Mouse (Mus musculus) yolk sac, embryonic 10.5 days (tissue): Measurements from ENCODE around the gene Clec18a.
"Not testable (repeated sequence)": the region's sequence is repeated elsewhere in the genome, so short reads cannot be mapped to it uniquely, and the experiment has no call there.

Experiments used
- DNase-seq: peaks from one replicate; pipeline ENCODE4 v3.0.0-alpha.2; 2017; ENCODE audit warnings: low spot score

Clec18a gene

DNA sequence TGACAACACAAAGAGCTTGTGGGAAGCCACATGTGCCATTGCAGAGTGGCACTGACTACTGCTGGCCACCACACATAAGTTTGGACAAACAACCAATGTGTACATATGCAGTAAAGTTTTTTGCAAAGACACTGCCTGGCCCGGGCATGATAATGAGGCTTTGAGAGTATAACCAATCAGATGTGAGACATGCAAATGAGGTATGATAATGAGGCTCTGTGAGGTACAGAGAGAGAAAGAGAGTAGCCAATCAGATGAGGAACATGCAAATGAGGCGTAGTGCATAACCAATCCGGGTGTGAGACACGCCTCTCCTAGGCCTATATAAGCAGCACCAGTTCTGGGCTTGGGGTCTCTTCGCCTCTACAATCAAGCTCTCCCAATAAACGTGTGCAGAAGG lies at the start of gene Clec18a:
TSS of gene Clec18a (minus strand) at position 101 of the 400 bp plus-strand sequence.
- DNase-seq = not testable (repeated sequence)

DNA sequence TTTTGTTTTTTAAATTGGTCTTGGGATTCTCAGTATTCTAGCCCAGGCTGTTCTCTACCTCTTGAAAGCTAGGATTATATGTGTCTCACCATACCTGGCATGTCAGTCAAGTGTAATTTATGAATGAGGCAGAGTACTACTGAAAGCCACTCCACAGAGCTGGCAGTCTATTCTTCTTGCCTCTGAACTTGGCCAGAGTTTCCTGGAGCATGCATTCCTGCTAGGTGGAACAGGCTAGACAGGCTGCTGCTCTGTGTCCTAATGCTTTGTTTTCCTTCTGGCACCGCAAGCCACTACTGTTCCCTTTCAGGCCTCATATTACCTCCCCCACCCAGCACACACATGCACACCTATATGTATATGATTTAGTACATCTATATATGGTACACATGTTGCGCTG lies 38.5 kb upstream of the Clec18a start:
- DNase-seq = no peak

DNA sequence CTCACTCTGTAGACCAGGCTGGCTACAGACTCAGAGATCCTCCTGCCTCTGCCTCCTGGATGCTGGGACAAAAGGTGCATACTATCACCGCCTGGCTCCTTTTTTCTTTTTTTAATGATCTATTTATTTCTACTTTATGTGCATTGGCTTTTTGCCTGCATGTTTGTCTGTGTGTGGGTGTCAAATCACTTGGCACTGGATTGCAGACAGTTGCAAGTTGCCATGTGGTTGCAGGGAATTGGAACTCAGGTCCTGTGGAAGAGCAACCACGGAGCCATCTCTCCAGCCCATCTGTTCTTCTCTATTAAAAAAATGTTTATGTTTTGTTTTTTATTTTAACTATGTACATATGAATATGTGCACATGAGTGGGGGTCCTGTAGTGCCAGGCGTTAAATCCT lies 27.3 kb upstream of the Clec18a start:
- no peak for DNase-seq

- DNase-seq = no peak
Measured at GRCm38 (mm10) chr8:111114891-111115290, 22.7 kb upstream of the Clec18a start.

- not testable (repeated sequence) for DNase-seq
Measured at GRCm38 (mm10) chr8:111094719-111095302, 2.6 kb upstream of the Clec18a start.

DNA sequence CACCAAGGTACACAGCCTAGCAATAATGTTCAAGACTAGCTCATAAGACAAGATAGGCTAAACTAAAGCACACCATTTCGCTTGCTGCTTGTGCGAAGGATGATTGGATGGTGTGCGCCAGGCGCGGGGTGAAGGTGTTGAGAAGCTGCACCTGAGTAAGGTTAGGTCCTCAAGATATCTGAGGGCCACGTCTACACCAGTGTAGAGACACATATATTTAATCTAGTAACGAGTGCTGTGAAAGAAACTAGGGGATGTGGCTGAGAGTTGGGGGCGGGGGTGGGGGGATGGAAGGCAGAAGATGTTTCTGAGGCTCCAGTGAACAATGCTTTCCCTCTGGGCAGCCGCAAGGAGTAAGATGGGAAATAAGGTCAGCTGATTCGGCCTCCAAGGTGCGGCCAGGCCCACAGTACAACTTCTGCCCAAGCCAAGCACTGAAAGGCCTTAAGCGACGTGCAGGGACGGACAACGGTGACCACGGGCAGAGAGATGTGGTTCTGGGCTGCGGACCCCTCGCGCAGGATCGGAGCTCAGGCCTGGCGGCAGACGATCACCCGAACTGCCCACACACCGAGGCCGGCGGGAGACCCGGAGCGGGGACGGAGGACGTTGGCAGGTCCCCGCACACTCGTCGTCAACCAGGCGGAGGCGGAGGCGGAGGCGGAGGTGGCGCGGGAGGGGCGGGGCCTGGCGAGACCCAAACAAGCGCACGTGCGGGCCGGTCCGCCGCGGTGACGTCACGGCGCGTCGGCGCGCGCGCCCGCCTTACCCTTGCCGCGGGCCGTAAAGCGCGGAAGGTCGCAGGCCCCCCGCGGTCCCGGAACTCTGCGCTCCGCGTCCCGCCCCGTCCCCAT lies 1.9 kb upstream of the Clec18a start, which contains the start of gene Pdpr:
TSS of gene Pdpr (plus strand) at position 766 of the 854 bp plus-strand sequence.
- peak; percentile 92 for DNase-seq

DNA sequence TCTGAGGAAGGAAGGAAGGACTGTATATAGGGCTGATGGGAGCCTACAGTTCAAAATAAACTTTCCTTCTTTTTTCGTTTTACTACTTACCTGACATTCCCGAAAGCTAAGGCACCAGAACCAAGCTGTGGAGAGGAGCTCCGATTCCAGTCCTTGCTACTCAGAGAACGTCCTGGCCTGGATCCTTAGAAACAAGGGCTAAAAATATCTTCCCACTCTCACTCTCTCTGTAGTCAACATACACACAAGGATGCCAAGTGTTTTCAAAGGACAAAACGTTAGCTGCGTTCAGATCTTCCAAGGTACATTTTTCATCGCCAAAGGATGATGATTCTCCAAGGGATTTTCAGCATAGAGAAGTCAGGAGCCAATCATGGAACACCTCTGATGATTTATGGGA lies 520 bp downstream of the Clec18a start:
- DNase-seq = no peak

GRCm38 (mm10) chr8:111090126-111090525 lies 2.1 kb downstream of the Clec18a start:
- peak; percentile 70 for DNase-seq

- DNase-seq = not testable (repeated sequence)
Measured at GRCm38 (mm10) chr8:111083936-111084335, 8.3 kb downstream of the Clec18a start.

- no peak for DNase-seq
Measured at GRCm38 (mm10) chr8:111081580-111082258, 10.5 kb downstream of the Clec18a start.

- peak; percentile 47 for DNase-seq
Measured at GRCm38 (mm10) chr8:111079861-111080271, 12.4 kb downstream of the Clec18a start.

DNA sequence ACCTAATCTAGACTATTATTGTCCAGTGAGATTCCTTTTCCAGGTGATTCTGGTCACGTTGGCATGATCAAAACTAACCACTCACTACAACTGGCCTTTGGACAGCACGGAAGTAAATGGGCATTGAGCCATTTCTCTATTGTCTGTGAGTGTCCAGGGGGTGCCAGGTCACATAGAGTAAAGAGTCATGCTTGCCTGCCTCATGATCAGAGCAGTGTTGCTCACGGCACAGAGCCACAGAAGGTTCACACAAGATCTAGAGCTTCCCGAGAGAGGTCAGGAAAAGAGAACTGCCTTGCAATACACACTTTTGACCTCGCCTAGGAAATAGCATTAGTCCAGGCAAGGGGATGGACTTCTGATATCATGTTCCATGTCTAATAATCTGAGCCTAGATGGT lies 12.8 kb downstream of the Clec18a start:
- DNase-seq = no peak

DNA sequence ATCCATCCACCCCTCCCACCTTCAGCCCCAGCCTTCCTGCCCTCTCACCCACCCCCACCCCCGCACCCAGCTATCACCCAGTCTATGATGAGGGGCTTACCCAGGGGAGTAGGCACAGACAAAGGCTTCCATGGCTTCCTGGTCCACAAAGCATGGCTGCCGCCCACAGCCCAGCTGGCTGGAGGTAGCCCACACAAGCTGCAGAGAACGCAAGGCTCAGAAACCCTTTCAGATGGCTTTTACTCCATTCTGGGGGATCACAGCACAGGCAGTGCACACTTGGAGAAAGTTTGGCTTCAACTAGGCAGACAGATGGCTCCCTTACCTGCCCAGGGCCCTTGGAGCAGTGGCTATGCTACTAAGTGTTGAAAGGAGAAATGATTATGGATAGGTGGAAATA lies 16.3 kb downstream of the Clec18a start:
- DNase-seq = no peak

GRCm38 (mm10) chr8:111068660-111069059 lies 23.6 kb downstream of the Clec18a start:
- DNase-seq = not testable (repeated sequence)

DNA sequence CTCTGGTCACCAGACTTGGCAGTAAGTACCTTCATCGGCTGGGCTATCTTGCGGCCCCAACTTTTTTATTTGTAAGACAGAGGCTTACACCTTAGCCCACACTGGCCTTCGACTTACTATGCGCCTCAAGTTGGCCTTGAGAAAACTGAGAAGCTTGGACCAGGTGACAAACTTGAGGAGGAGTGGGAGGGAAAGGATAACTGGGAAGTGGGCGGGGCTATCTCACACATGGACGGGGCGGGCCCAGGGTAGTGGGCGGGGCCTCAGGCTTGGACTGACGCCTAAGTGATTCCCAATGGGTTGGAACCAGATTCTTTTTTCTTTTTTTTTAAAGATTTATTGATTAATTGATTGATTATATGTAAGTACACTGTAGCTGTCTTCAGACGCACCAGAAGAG lies 24.8 kb downstream of the Clec18a start:
- DNase-seq = no peak

- DNase-seq = no peak
Measured at GRCm38 (mm10) chr8:111066308-111066707, 25.9 kb downstream of the Clec18a start.

DNA sequence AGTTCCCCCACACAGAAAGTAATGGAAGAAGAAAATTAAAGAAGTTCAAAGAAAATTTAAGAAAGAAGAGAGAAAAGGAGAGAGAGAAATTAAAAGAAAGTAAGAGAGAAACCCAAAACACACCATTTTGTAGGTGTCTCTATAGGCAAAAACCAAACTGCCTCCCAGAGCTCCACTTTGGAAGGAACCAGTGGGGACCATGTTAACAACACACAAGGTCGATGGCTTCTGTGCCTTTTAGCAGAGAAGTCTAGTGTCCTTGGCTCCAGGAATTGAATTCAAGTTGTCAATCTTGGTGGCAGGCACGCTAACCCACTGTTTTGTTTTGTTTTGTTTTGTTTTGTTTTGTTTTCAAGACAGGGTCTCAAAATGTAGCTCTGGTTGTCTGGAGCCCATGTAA lies 29.3 kb downstream of the Clec18a start:
- DNase-seq = no peak

DNA sequence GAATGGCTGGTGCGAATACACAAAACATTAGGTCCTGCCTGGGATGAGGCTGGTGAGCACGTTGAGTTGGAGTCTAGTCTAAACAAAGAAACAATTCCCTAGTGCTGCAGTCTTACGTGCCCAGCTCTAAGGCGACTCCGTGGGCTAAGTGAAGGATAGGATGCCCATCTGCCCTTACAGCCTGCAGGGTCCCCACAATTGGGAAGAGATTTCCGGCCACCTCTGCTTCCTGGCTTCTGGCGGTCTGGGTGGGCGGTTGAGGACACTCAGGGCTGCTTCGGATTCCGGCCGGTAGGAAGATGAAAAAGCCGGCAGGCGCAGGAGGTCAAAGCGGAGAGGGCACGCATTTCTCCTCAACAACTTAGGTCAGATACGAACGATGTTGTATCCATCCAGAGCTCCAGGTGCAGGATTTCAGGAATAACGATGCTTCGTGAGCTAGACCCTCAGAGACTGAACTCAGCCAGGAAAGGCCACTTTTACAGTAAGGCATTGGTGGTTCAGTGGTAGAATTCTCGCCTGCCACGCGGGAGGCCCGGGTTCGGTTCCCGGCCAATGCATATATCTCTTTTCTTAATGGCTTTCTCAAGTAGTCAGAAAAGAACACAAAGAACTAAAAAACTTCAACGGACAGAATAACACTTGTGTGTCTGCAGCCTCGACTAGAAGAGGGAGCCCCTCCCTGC lies 30.0 kb downstream of the Clec18a start:
- DNase-seq = peak; percentile 91

DNA sequence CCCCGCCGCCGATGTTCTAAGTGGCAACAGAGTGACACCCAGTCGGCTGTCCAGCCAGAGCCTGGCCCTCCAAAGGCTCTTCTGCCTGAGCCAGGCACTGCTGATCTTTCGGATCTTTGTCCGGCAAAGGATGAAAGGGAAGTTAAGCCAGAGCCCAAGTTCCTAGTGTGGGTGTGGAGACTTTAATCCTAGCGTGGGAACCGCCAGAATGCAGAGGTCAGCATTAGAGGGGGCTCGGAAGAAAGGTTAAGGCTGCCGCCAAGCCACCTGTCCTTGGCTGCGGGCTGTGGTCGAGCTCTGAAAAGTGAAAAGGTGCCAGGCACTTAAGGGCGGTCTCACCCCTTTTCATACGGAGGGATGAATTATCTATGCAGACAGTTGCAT lies 30.5 kb downstream of the Clec18a start:
- DNase-seq = no peak

DNA sequence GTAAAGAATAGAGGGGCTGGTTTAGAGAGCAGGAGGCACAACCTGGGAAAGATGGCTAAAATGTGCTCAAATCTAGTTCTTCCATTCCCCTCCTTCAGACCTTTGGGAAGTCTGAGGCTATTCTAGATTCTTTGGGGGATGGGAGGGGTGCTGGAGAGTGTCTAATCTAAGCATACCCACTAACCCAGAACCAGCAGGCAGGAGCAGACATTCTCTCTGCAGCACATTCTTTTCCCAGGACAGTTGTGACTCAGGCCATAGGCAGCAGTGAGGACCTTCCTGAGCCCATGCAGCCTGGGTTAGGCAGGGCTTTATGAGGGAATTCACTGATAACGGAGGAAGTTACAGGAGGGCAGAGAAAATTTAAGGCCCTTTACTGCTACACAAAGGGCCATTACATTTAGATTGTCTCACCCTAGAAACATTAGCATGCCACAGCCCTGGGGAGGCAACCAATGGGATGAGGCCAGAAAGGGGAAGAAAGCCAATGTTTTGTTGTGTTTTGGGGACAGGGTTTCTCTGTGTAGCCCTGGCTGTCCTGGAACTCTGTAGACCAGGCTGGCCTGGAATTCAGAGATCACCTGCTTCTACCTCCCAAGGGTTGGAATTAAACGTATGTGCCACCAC lies 33.2 kb downstream of the Clec18a start:
- DNase-seq = no peak

DNA sequence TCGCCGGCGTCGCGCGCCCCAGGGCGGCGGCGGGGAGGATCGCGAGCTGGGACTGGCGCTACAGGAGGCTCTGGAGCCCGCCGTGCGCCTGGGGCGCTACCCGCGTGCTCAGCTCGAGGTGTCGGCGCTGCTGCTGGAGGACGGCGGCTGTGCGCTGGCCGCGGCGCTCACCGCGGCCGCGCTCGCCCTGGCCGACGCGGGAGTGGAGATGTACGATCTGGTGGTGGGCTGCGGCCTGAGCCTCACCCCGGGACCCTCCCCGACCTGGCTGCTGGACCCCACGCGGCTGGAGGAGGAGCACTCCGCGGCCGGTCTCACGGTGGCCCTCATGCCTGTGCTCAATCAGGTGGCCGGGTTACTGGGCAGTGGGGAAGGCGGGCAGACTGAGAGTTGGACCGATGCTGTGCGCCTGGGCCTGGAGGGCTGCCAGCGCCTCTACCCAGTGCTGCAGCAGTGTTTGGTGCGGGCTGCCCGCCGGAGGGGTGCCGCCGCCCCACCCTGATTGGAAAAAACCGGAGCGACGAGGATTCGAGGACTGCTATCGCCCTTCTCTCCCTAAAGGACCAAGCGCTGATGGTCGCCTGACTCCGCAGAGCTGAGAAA lies 35.4 kb downstream of the Clec18a start:
- DNase-seq = no peak
